Mouse (Mus musculus) small intestine, adult 2 months (tissue): Measurements from ENCODE around the gene Hist1h1d. TPM values are rescaled to one million over a fixed set of nuclear protein-coding genes. Genes with fewer than 3 reads are reported as not detected.

ENCODE experiments used
- H3K27ac ChIP-seq: fragments of 200-500 bp; 2 replicates; pipeline ENCODE4 v1.5.1; 2012; ENCODE audit warnings: low read depth, low read length, control low read depth, inconsistent platforms; ENCODE audit not compliant: insufficient read depth
- H3K27me3 ChIP-seq: fragments of 200-500 bp; 2 replicates; pipeline ENCODE4 v1.6.1; 2012; ENCODE audit warnings: mild to moderate bottlenecking, moderate library complexity, low read length, inconsistent platforms; ENCODE audit not compliant: control insufficient read depth, insufficient read depth
- H3K36me3 ChIP-seq: fragments of 200-500 bp; 2 replicates; pipeline ENCODE4 v1.6.1; 2012; ENCODE audit warnings: mild to moderate bottlenecking, low read length, control low read depth, inconsistent platforms; ENCODE audit not compliant: control insufficient read depth, insufficient read depth
- H3K4me1 ChIP-seq: fragments of 200-500 bp; 2 replicates; pipeline ENCODE4 v1.6.1; 2012; ENCODE audit warnings: low read length, inconsistent platforms, mixed read lengths; ENCODE audit not compliant: control insufficient read depth, insufficient read depth, insufficient read length
- H3K4me3 ChIP-seq: fragments of 200-500 bp; 2 replicates; pipeline ENCODE4 v1.5.1; 2012; ENCODE audit warnings: low read depth, mild to moderate bottlenecking, control low read depth, inconsistent platforms, low read length, moderate library complexity
- CTCF ChIP-seq: fragments of 200-500 bp; IDR thresholded peaks from 2 replicates; pipeline ENCODE4 v1.5.1; 2012; ENCODE audit warnings: low read depth, mild to moderate bottlenecking, control low read depth, inconsistent platforms, low read length, moderate library complexity, mixed read lengths; ENCODE audit not compliant: insufficient replicate concordance, insufficient read length; ENCODE audit errors: extremely low read depth
- POLR2A ChIP-seq: fragments of 200-500 bp; IDR thresholded peaks from 2 replicates; pipeline ENCODE4 v1.6.1; 2012; ENCODE audit warnings: low read depth, mild to moderate bottlenecking, control low read depth, inconsistent platforms, low read length, moderate library complexity
- WGBS: fragments of 180-500 bp; shearing (Covaris S2); methylation state at CpG from one replicate; pipeline ENCODE4 v1.1.7; 2018; 5-methylcytosine and 5-hydroxymethylcytosine counted together
- polyA plus RNA-seq: library from polyadenylated mRNA; depleted of rRNA; stranded (reverse); fragments of >200 nt; gene quantifications from 2 replicates; pipeline ENCODE4 v1.2.3, GENCODE M21; 2012; rRNA removed

Gene Hist1h1d
- 0.27 and 0.29 TPM in 2 replicates for polyA plus RNA-seq

DNA sequence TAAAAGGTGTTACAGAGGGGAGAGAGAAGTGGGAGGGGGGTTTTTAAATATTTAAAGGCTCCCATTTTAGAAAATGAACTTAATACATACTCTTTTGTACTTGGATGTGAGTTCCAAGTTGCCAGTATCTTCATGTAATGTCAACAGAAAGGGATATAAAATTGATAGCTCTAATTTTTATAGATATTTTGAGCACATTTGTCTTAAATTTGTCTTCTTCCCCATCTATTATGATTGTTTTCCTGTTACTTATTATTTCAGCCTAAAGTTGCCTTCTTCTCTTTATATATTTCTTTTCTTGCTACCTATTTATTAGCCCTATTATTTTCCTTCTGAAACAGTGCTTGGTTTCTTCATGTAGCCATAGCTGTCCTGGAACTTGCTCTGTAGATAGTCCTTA lies at the start of gene Hist1h1d:
Hist1h1d (plus strand) TSS at position 301 of the 400 bp plus-strand sequence.
- no peak for TF ChIP-seq CTCF
- no peak for TF ChIP-seq POLR2A
- Histone ChIP-seq H3K4me1 (peaks cover 2% of the 10 kb centered on the region; the same call in 1 of the 2 replicates), H3K27ac (no peak within 1 kb of the TSS), H3K36me3 (no peaks in the 10 kb centered on the region), H3K4me3 (no peak within 1 kb of the TSS), H3K27me3 (no peaks in the 10 kb centered on the region)

DNA sequence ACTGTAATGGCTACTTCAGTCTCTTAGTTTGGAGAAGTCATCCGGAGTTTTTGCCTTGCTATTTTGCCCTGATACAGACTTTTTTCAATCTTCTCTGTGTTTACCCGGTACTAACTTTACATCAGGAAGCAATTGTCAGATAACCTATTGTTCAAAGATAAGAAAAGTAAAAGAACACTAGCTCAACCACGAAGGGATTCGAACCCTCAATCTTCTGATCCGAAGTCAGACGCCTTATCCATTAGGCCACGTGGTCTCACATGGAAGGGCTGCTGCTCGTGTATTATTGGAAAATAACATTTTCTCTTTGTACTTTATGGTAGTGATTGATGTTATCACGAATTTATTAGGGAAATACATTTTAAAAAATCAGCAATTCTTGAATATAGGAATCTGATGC lies 49.3 kb upstream of the Hist1h1d start:
- Histone ChIP-seq H3K36me3 (no peaks in the 10 kb centered on the region), H3K4me1 (no peaks in the 10 kb centered on the region), H3K27ac (no peak overlapping the region), H3K4me3 (no peak overlapping the region), H3K27me3 (no peaks in the 10 kb centered on the region)
- no peak for TF ChIP-seq POLR2A
- TF ChIP-seq CTCF = no peak
- 7% methylated on average over 9 of the region's 9 CpGs for WGBS

DNA sequence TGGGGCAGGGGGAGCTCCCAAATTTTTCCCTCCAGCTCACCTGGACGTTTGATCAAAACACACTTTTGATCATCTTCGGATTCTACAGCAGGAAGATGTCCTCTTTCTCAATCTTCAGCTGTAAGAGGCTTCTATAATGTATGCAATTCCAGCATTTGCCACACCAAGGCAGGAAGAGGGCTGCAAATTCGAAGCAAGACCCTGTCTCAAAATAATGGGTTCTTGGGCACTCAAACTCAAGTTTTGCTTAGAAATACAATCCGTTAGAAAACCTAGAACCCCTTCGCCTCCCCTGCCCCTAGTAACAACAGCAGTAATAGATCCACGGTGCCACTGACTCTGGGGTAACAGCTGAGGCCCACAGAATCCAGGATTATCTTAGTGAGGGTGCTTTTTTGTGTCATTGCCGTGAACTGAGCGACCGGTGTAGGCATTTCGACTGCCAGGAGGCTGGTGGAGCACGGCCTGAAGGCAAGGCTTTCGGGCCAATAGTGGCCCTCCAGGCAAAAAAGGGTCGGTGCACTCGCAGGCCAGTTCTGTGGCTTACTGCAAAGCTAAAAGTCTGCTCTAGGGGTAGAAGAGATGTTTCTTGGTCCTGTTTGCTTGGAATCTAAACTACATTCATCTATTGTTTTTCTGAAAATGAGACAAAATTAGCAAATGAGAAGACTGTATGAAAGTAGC lies 47.3 kb upstream of the Hist1h1d start:
- 69% methylated on average over 14 of the region's 14 CpGs for WGBS
- Histone ChIP-seq H3K27me3 (no peaks in the 10 kb centered on the region), H3K36me3 (no peaks in the 10 kb centered on the region), H3K4me1 (peaks cover 2% of the 10 kb centered on the region; the same call in 1 of the 2 replicates), H3K27ac (no peak overlapping the region), H3K4me3 (no peak overlapping the region)
- TF ChIP-seq POLR2A (no peak), CTCF (no peak)

DNA sequence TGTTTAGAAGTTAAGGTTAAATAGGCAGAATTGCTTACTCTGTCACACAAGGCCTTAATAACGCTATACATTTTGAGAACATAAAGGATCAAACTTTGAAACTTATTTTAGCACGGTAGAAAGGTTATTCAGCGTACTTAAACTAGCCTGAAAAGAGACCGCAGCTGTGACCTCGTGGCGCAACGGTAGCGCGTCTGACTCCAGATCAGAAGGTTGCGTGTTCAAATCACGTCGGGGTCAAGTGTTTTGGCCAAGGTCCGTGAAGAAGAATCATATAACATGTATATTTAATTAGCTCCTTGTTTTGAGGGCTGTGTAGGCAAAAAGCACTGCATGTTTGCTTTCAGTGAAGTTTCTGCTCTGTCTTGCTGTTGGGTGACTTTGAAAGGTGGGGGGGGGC lies 46.7 kb upstream of the Hist1h1d start:
- Histone ChIP-seq H3K4me1 (peaks cover 2% of the 10 kb centered on the region; the same call in 1 of the 2 replicates), H3K4me3 (no peak overlapping the region), H3K27me3 (no peaks in the 10 kb centered on the region), H3K27ac (no peak overlapping the region), H3K36me3 (no peaks in the 10 kb centered on the region)
- TF ChIP-seq CTCF = no peak
- no peak for TF ChIP-seq POLR2A
- WGBS = 46% methylated on average over 13 of the region's 13 CpGs

DNA sequence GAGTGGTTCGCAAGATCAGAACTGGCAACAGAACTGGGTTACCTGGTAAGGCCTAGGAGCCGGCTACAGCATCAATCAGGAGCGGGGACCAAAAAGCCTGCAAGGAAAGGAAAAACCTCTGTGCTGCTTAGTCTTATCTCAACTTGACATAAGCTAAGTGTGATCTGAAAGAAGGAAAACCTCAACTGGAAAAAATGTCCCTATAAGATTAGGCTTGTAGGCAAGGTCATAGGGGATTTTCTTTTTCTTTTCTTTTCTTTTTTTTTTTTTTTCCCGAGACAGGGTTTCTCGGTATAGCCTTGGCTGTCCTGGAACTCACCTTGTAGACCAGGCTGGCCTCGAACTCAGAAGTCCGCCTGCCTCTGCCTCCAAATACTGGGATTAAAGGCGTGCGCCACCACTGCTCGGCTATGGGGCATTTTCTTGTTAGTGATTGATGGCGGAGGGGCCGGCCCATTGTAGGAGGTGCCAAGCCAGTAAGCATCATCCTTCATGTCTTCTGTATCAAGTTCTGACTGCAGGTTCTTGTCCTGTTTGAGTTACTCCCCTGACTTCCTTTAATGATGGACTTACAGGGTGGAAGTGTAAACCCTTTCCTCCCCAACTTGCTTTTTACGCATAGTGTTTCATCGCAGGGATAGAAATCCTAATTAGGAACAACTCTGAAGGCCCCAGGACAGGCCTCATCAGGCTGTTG lies 46.1 kb upstream of the Hist1h1d start:
- 78% methylated on average over 14 of the region's 14 CpGs for WGBS
- TF ChIP-seq POLR2A (no peak), CTCF (no peak)
- Histone ChIP-seq H3K27ac (no peak overlapping the region), H3K4me1 (peaks cover 2% of the 10 kb centered on the region; the same call in 1 of the 2 replicates), H3K27me3 (no peaks in the 10 kb centered on the region), H3K36me3 (no peaks in the 10 kb centered on the region), H3K4me3 (no peak overlapping the region)

DNA sequence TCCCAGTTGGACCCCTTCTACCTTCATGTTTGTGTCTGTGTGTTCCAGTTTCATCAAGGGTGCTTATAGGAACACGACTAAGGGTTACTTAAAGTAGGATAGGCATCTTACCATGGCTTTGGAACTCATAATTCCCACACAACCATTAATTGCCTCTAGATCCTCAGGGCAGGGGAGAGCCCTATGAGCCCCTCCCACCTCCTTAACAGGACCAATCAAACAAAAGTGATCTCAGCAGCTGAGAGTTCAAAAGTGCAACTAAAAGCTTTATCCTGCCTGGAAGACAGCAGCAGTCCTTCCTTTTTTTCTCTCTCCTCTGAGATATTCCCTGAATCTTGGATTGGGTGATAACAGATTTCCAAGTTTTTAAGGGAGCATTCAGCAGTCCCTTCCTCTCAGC lies 42.9 kb upstream of the Hist1h1d start:
- Histone ChIP-seq H3K27ac (no peak overlapping the region), H3K4me1 (peaks cover 2% of the 10 kb centered on the region; the same call in 1 of the 2 replicates), H3K36me3 (no peaks in the 10 kb centered on the region), H3K4me3 (no peak overlapping the region), H3K27me3 (no peaks in the 10 kb centered on the region)
- TF ChIP-seq POLR2A = no peak
- 25% methylated on average over 1 of the region's 1 CpGs for WGBS

DNA sequence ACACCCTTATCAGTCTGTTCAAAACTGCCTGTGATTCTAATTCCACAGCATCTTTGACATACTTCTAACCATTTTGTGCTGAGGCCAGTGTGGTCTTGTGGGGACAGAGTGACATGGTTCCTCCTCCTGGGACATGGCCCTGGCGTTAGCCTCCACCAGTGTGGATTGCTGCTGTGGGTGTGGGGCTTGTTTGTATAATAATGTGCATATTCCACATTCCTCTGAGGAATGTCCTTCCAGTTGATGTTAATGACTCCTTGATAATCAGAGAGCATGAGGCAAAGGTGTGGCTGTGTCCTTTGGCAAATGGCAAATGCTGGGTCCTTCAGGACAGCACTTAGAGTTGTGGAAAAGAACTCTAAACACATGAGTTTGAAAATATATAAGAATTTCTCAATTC lies 39.5 kb upstream of the Hist1h1d start:
- H3K27ac ChIP-seq = no peak overlapping the region
- no peaks in the 10 kb centered on the region for H3K27me3 ChIP-seq
- no peak for TF ChIP-seq CTCF
- TF ChIP-seq POLR2A = no peak
- peaks cover 4% of the 10 kb centered on the region; the same call in 1 of the 2 replicates for H3K4me1 ChIP-seq
- whole genome bisulfite sequencing = 83% methylated on average over 1 of the region's 1 CpGs
- no peak overlapping the region for H3K4me3 ChIP-seq
- H3K36me3 ChIP-seq = no peaks in the 10 kb centered on the region
